Mouse (Mus musculus): Measurements from ENCODE around the gene Magi3.

GRCm38 (mm10) chr3:104247850-104248249 is 27.7 kb upstream of the Magi3 start:
- TF ChIP-seq CTCF (IDR thresholded peaks at IDR 0.05; ENCODE audit: extremely low read depth, insufficient read length, insufficient replicate concordance, low read depth, low read length): no peak
- no peak for TF ChIP-seq POLR2A (IDR thresholded peaks at IDR 0.05; ENCODE audit: low read depth, low read length)

All from small intestine, adult 2 months (tissue).